Mouse (Mus musculus): ENCODE results near the gene Gsdme. TPM values are rescaled to one million over a fixed set of nuclear protein-coding genes. Genes with fewer than 3 reads are reported as not detected.

Gene Gsdme
- 0.76 TPM for total RNA-seq (2023)

DNA sequence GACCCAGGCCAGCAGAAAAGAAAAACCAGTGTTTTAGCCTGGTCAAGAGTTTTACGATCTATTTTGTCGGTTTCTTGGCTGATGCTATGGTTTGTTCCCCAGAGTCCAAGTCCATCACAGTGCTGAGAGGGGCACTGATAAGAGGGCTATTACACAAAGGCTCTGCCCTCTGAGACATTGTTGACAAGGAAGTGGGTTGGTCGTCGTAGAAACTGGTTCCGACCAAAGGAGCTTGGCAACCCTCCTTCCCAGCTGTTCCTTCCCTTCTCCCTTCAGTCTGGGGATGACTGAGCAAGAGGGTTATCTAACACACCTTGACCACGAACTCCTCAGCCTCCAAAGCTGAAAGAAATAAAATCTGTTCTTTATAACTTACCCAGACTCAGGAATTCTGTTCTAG lies at the start of gene Gsdme:
Gene Gsdme (minus strand): TSS at position 193 of the 400 bp plus-strand sequence.

Other genes starting within 250 kb of the Gsdme start
- gene Mpp6, start 153.6 kb downstream of the Gsdme start, total RNA-seq (2023) = 34.6 TPM
- 1.6 TPM for gene Osbpl3, start 192.3 kb upstream of the Gsdme start, total RNA-seq (2023)

All from CD4-positive naive resting alpha-beta T cell, adult 76 days (primary cell).